Mouse (Mus musculus) CH12.LX (cell line): ENCODE measurements around the gene Vmn1r219.

Experiments
- CHD2 ChIP-seq: IDR thresholded peaks from 2 replicates; pipeline ENCODE4 v1.6.1; 2011; ENCODE audit warnings: low read length, improper control_type of control experiment
- CTCF ChIP-seq, 2 experiments: IDR thresholded peaks in 1 of 2; conservative IDR thresholded peaks in 1 of 2; 2 replicates each; pipeline ENCODE4 v1.5.1; 2011 to 2012; ENCODE audit warnings: low read depth in 2 of 2, low read length in 2 of 2, improper control_type of control experiment in 1 of 2, inconsistent platforms in 1 of 2, mild to moderate bottlenecking in 1 of 2, moderate library complexity in 1 of 2
- E2F4 ChIP-seq: IDR thresholded peaks from 2 replicates; pipeline ENCODE4 v1.6.1; 2011; ENCODE audit warnings: low read depth, low read length, improper control_type of control experiment; ENCODE audit not compliant: insufficient replicate concordance
- ELF1 ChIP-seq: IDR thresholded peaks from 2 replicates; pipeline ENCODE4 v1.6.1; 2014; ENCODE audit warnings: low read depth, mild to moderate bottlenecking, inconsistent platforms, low read length, improper control_type of control experiment
- EP300 ChIP-seq: IDR thresholded peaks from 2 replicates; pipeline ENCODE4 v1.6.1; 2011; ENCODE audit warnings: low read length, improper control_type of control experiment
- GABPA ChIP-seq: IDR thresholded peaks from 2 replicates; pipeline ENCODE4 v1.6.1; 2012; ENCODE audit warnings: low read depth, low read length, improper control_type of control experiment, inconsistent platforms; ENCODE audit not compliant: insufficient replicate concordance
- IRF4 ChIP-seq: IDR thresholded peaks from 2 replicates; pipeline ENCODE4 v1.6.1; 2014; ENCODE audit warnings: low read depth, mild to moderate bottlenecking, inconsistent platforms, low read length, improper control_type of control experiment
- NRF1 ChIP-seq: IDR thresholded peaks from 2 replicates; pipeline ENCODE4 v1.6.1; 2014; ENCODE audit warnings: low read depth, mild to moderate bottlenecking, inconsistent platforms, low read length, improper control_type of control experiment, moderate library complexity
- POLR2A ChIP-seq: IDR thresholded peaks from 2 replicates; pipeline ENCODE4 v1.6.1; 2011; ENCODE audit warnings: low read depth, mild to moderate bottlenecking, improper control_type of control experiment, low read length
- POLR2AphosphoS2 ChIP-seq: IDR thresholded peaks from 2 replicates; pipeline ENCODE4 v1.6.1; 2011; ENCODE audit warnings: low read depth, low read length, improper control_type of control experiment
- RAD21 ChIP-seq: IDR thresholded peaks from 2 replicates; pipeline ENCODE4 v1.6.1; 2011; ENCODE audit warnings: low read depth, mild to moderate bottlenecking, low read length, improper control_type of control experiment, moderate library complexity
- USF2 ChIP-seq: conservative IDR thresholded peaks from 2 replicates; pipeline ENCODE4 v1.6.1; 2011; ENCODE audit warnings: low read depth, low read length, improper control_type of control experiment
- ZKSCAN1 ChIP-seq: IDR thresholded peaks from 2 replicates; pipeline ENCODE4 v1.6.1; 2012; ENCODE audit warnings: low read depth, inconsistent platforms, low read length, improper control_type of control experiment, borderline replicate concordance
- ZNF384 ChIP-seq: IDR thresholded peaks from 2 replicates; pipeline ENCODE4 v1.6.1; 2012; ENCODE audit warnings: low read depth, low read length, improper control_type of control experiment, inconsistent platforms

DNA sequence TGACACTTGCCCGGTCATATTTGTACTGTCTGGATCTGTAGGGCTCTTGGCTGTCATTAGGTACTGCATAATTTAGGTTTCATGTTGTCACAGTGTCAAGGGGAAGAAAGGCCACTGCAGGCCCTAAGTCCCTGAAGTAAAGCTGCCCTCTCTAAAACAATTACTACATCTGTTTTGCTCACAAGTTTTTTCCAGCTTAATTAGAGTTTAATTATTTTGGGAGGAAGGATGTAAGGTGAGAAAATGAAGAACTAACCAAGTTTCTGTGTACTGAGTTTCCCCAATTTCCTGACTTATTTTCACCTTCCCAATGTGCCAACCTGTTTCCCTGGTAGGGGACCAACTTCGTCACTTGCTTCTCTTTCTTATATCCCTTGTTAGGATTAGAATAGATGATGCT is 28.8 kb downstream of the Vmn1r219 start, which contains the start of gene Vmn1r220:
- TF ChIP-seq ZKSCAN1 (no peak), GABPA (no peak), CTCF (conservative IDR thresholded peaks at IDR 0.05 in 1 of 2, IDR thresholded peaks at IDR 0.05 in 1 of 2; ENCODE audit: low read depth in 2 of 2, low read length in 2 of 2) (no peak), USF2 (no peak), IRF4 (no peak), ELF1 (no peak), E2F4 (no peak), EP300 (no peak), POLR2AphosphoS2 (no peak), CHD2 (no peak), POLR2A (no peak), NRF1 (no peak), RAD21 (no peak), ZNF384 (no peak)
